Mouse (Mus musculus): ENCODE results near the gene Slc16a10.
"Not testable (repeated sequence)": the region's sequence is repeated elsewhere in the genome, so short reads cannot be mapped to it uniquely, and the experiment has no call there.

Slc16a10 gene

GRCm38 (mm10) chr10:40025560-40025959, 116.5 kb downstream of the Slc16a10 start:
- H3K27me3 ChIP-seq (ENCODE audit: control insufficient read depth, insufficient read depth, low read length, poor library complexity, severe bottlenecking): no peaks in the 10 kb centered on the region
- no peak for DNase-seq (ENCODE audit: low read depth, low spot score)
- no peaks in the 10 kb centered on the region for H3K36me3 ChIP-seq (ENCODE audit: control insufficient read depth, insufficient read depth, low read length, poor library complexity, severe bottlenecking)

GRCm38 (mm10) chr10:40024554-40025428, 117.3 kb downstream of the Slc16a10 start, which contains the start of gene Mfsd4b1:
Gene Mfsd4b1, minus strand, starts transcription at chr10:40025268.
- peak; percentile 80 for DNase-seq (ENCODE audit: low read depth, low spot score)
- no peaks in the 10 kb centered on the region for H3K27me3 ChIP-seq (ENCODE audit: control insufficient read depth, insufficient read depth, low read length, poor library complexity, severe bottlenecking)
- H3K36me3 ChIP-seq (ENCODE audit: control insufficient read depth, insufficient read depth, low read length, poor library complexity, severe bottlenecking): no peaks in the 10 kb centered on the region

GRCm38 (mm10) chr10:40020401-40020800, 121.7 kb downstream of the Slc16a10 start:
- Histone ChIP-seq H3K27me3 (ENCODE audit: control insufficient read depth, insufficient read depth, low read length, poor library complexity, severe bottlenecking) (no peaks in the 10 kb centered on the region), H3K36me3 (ENCODE audit: control insufficient read depth, insufficient read depth, low read length, poor library complexity, severe bottlenecking) (no peaks in the 10 kb centered on the region)
- DNase-seq (ENCODE audit: low read depth, low spot score): no peak

- DNase-seq (ENCODE audit: low read depth, low spot score): no peak
- Histone ChIP-seq H3K36me3 (ENCODE audit: control insufficient read depth, insufficient read depth, low read length, poor library complexity, severe bottlenecking) (no peaks in the 10 kb centered on the region), H3K27me3 (ENCODE audit: control insufficient read depth, insufficient read depth, low read length, poor library complexity, severe bottlenecking) (no peaks in the 10 kb centered on the region)
These were observed 122.6 kb downstream of the Slc16a10 start for GRCm38 (mm10) chr10:40019492-40019891.

GRCm38 (mm10) chr10:40018261-40018860, 123.7 kb downstream of the Slc16a10 start:
- Histone ChIP-seq H3K27me3 (ENCODE audit: control insufficient read depth, insufficient read depth, low read length, poor library complexity, severe bottlenecking) (no peaks in the 10 kb centered on the region), H3K36me3 (ENCODE audit: control insufficient read depth, insufficient read depth, low read length, poor library complexity, severe bottlenecking) (no peaks in the 10 kb centered on the region)
- DNase-seq (ENCODE audit: low read depth, low spot score): no peak

GRCm38 (mm10) chr10:40009591-40009990, 132.5 kb downstream of the Slc16a10 start:
- no peaks in the 10 kb centered on the region for H3K36me3 ChIP-seq (ENCODE audit: control insufficient read depth, insufficient read depth, low read length, poor library complexity, severe bottlenecking)
- DNase-seq (ENCODE audit: low read depth, low spot score): no peak
- no peaks in the 10 kb centered on the region for H3K27me3 ChIP-seq (ENCODE audit: control insufficient read depth, insufficient read depth, low read length, poor library complexity, severe bottlenecking)

GRCm38 (mm10) chr10:40008847-40009246, 133.2 kb downstream of the Slc16a10 start:
- not testable (repeated sequence) for DNase-seq (ENCODE audit: low read depth, low spot score); H3K36me3 ChIP-seq (ENCODE audit: control insufficient read depth, insufficient read depth, low read length, poor library complexity, severe bottlenecking); H3K27me3 ChIP-seq (ENCODE audit: control insufficient read depth, insufficient read depth, low read length, poor library complexity, severe bottlenecking)

- DNase-seq (ENCODE audit: low read depth, low spot score): no peak
- Histone ChIP-seq H3K27me3 (ENCODE audit: control insufficient read depth, insufficient read depth, low read length, poor library complexity, severe bottlenecking) (no peaks in the 10 kb centered on the region), H3K36me3 (ENCODE audit: control insufficient read depth, insufficient read depth, low read length, poor library complexity, severe bottlenecking) (no peaks in the 10 kb centered on the region)
These were observed 134.1 kb downstream of the Slc16a10 start for GRCm38 (mm10) chr10:40007953-40008352.

GRCm38 (mm10) chr10:40006963-40007362, 135.1 kb downstream of the Slc16a10 start:
- Histone ChIP-seq H3K36me3 (ENCODE audit: control insufficient read depth, insufficient read depth, low read length, poor library complexity, severe bottlenecking) (no peaks in the 10 kb centered on the region), H3K27me3 (ENCODE audit: control insufficient read depth, insufficient read depth, low read length, poor library complexity, severe bottlenecking) (no peaks in the 10 kb centered on the region)
- DNase-seq (ENCODE audit: low read depth, low spot score): no peak

GRCm38 (mm10) chr10:40000746-40001145, 141.3 kb downstream of the Slc16a10 start:
- Histone ChIP-seq H3K36me3 (ENCODE audit: control insufficient read depth, insufficient read depth, low read length, poor library complexity, severe bottlenecking) (no peaks in the 10 kb centered on the region), H3K27me3 (ENCODE audit: control insufficient read depth, insufficient read depth, low read length, poor library complexity, severe bottlenecking) (no peaks in the 10 kb centered on the region)
- no peak for DNase-seq (ENCODE audit: low read depth, low spot score)

- no peaks in the 10 kb centered on the region for H3K27me3 ChIP-seq (ENCODE audit: control insufficient read depth, insufficient read depth, low read length, poor library complexity, severe bottlenecking)
- H3K36me3 ChIP-seq (ENCODE audit: control insufficient read depth, insufficient read depth, low read length, poor library complexity, severe bottlenecking): no peaks in the 10 kb centered on the region
- DNase-seq (ENCODE audit: low read depth, low spot score): no peak
These were observed 150.9 kb downstream of the Slc16a10 start for GRCm38 (mm10) chr10:39991155-39991554.

- no peak for DNase-seq (ENCODE audit: low read depth, low spot score)
- Histone ChIP-seq H3K36me3 (ENCODE audit: control insufficient read depth, insufficient read depth, low read length, poor library complexity, severe bottlenecking) (no peaks in the 10 kb centered on the region), H3K27me3 (ENCODE audit: control insufficient read depth, insufficient read depth, low read length, poor library complexity, severe bottlenecking) (no peaks in the 10 kb centered on the region)
These were observed 155.6 kb downstream of the Slc16a10 start, which contains the start of gene Mfsd4b5 for GRCm38 (mm10) chr10:39986466-39986865. Gene Mfsd4b5, minus strand, starts transcription at chr10:39986646.
